Mouse (Mus musculus) hindlimb bud, embryonic 11.5 days (tissue): ENCODE measurements around the gene Slc4a1ap.

Experiments
- DNase-seq: peaks from one replicate; pipeline ENCODE4 v3.0.0-alpha.2; 2012; ENCODE audit warnings: low read depth, low spot score; ENCODE audit errors: extremely low spot score

The Slc4a1ap gene

GRCm38 (mm10) chr5:31601162-31601722, 74.4 kb downstream of the Slc4a1ap start:
- no peak for DNase-seq

DNA sequence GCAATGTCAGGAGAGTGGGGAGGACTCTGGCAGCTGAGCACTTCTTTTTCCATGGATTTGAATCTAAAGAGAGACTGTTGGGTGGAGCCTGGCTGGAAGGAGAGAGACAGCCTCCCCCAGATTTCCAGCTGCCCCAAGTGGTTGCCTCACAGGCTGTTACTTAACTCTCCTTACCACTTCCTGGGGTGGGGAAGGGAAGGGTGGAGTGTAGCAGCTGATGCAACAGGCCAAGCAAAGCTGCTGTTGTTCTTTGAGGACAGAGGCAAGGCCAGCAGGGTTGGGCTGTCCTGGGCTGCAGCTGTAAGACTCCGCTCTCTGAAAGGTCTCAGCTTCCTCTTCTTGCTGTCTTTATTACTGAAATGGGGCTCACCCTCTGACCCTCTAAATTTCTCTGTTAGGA, 75.6 kb downstream of the Slc4a1ap start:
- no peak for DNase-seq

DNA sequence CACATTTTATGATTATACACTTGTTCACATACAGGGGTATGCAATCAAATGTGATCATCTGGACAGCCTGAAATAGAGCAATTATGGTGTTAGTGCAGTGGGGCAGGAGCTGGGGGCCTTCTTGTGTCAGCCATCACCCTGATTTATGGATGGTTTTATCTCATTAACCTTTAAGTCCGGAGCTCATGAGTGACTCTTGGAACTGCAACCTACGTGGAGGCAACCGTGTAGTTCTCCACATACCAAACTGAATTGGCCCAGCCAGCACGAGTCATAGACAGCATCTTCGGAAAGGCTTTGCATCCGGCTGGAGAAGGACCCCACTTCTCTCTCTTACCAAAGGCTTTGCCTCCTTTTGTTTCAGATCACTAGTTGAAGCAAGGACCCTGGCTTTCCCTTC, 77.0 kb downstream of the Slc4a1ap start:
- no peak for DNase-seq

GRCm38 (mm10) chr5:31606151-31606550, 79.4 kb downstream of the Slc4a1ap start:
- DNase-seq = no peak
